Comparison of ENCODE assay signal across 18 mouse cellular contexts in genomic region chr15:81154846-81155624, GRCm38 (mm10). TPM values are rescaled to one million over a fixed set of nuclear protein-coding genes. Genes with fewer than 3 reads are reported as not detected.
DNase-seq lines count a peak whose midpoint lies in the region; ATAC-seq and TF ChIP-seq lines count a peak whose summit lies in the region.
"Had no signal": no experiment of that assay in that cellular context is flagged by ENCODE, and none has a peak within 500 bp of the region (broad histone marks: within the 10 kb centered on the region; RNA-seq: fewer than 3 reads in every experiment).

No protein-coding gene starts in this region.

- no peak for TF ChIP-seq CTCF in kidney, adult 2 months (conservative IDR thresholded peaks at IDR 0.05; ENCODE audit: insufficient read depth, insufficient read length, low read depth, low read length)

- H3K4me3 ChIP-seq in kidney, adult 2 months (ENCODE audit: insufficient read depth, low read depth, low read length) = no peak overlapping the region
- peak overlapping the region; percentile 14 for H3K4me3 ChIP-seq in megakaryocyte, embryonic 14.5 days (replicated peaks)
- H3K4me3 ChIP-seq in intestine, embryonic 15.5 days (replicated peaks) = no peak overlapping the region
- no peak overlapping the region for H3K4me3 ChIP-seq in stomach, embryonic 16.5 days (replicated peaks; ENCODE audit: low read length)
- H3K4me3 ChIP-seq: heart, embryonic 15.5 days; hindbrain, embryonic 13.5 days; neural tube, embryonic 15.5 days had no signal

- ATAC-seq in megakaryocyte, adult 5-6 weeks (ENCODE audit: poor library complexity, severe bottlenecking) = no peak
- ATAC-seq in intestine, embryonic 15.5 days = peak; percentile 49; the same call in 1 of the 2 replicates
- no peak for ATAC-seq in stomach, embryonic 16.5 days (ENCODE audit: insufficient read depth, low FRiP score)
- ATAC-seq: forebrain, postnatal 0 days; midbrain, embryonic 16.5 days; Patski had no signal

- no peak overlapping the region for H3K9ac ChIP-seq in intestine, embryonic 15.5 days
- H3K9ac ChIP-seq in stomach, embryonic 16.5 days (ENCODE audit: low read length) = no peak overlapping the region
- H3K9ac ChIP-seq: forebrain, postnatal 0 days; heart, embryonic 15.5 days; hindbrain, embryonic 13.5 days; neural tube, embryonic 15.5 days had no signal

- no peaks in the 10 kb centered on the region for H3K36me3 ChIP-seq in kidney, adult 2 months (ENCODE audit: control insufficient read depth, insufficient read depth, low read length)
- H3K36me3 ChIP-seq in megakaryocyte, embryonic 14.5 days (replicated peaks; ENCODE audit: low read length) = peaks cover 4% of the 10 kb centered on the region
- H3K36me3 ChIP-seq in intestine, embryonic 15.5 days = no peaks in the 10 kb centered on the region
- no peaks in the 10 kb centered on the region for H3K36me3 ChIP-seq in stomach, embryonic 16.5 days (ENCODE audit: control insufficient read depth, insufficient read depth, low read length)
- H3K36me3 ChIP-seq: heart, embryonic 15.5 days; hindbrain, embryonic 13.5 days; neural tube, embryonic 15.5 days had no signal

- peaks cover 20% of the 10 kb centered on the region; the same call in 1 of the 2 replicates for H3K4me1 ChIP-seq in kidney, adult 2 months (ENCODE audit: control insufficient read depth, insufficient read depth, low read length)
- H3K4me1 ChIP-seq in megakaryocyte, embryonic 14.5 days = peaks cover 22% of the 10 kb centered on the region
- H3K4me1 ChIP-seq in intestine, embryonic 15.5 days (replicated peaks) = peaks cover 8% of the 10 kb centered on the region; the same call in 1 of the 2 replicates
- H3K4me1 ChIP-seq in stomach, embryonic 16.5 days (ENCODE audit: control insufficient read depth, insufficient read depth, low read length) = peaks cover 19% of the 10 kb centered on the region

- no peaks in the 10 kb centered on the region for H3K27me3 ChIP-seq in kidney, adult 2 months (replicated peaks; ENCODE audit: control insufficient read depth, insufficient read depth, low read length)
- H3K27me3 ChIP-seq in megakaryocyte, embryonic 14.5 days (replicated peaks) = no peaks in the 10 kb centered on the region
- no peaks in the 10 kb centered on the region for H3K27me3 ChIP-seq in intestine, embryonic 15.5 days (replicated peaks)
- no peaks in the 10 kb centered on the region for H3K27me3 ChIP-seq in stomach, embryonic 16.5 days (ENCODE audit: control insufficient read depth, insufficient read depth, low read length)
- H3K27me3 ChIP-seq: heart, embryonic 15.5 days; hindbrain, embryonic 13.5 days; neural tube, embryonic 15.5 days; Patski had no signal

- peak overlapping the region; percentile 66; the same call in 1 of the 2 replicates for H3K27ac ChIP-seq in kidney, adult 2 months (ENCODE audit: insufficient read depth, low read depth, low read length)
- 0 out of 2 replicates have a peak overlapping the region, but pooled peaks have one; percentile 5 for H3K27ac ChIP-seq in intestine, embryonic 15.5 days
- H3K27ac ChIP-seq in stomach, embryonic 16.5 days (ENCODE audit: low read length) = peak overlapping the region; percentile 31
- H3K27ac ChIP-seq: heart, embryonic 15.5 days; hindbrain, embryonic 13.5 days; neural tube, embryonic 15.5 days had no signal

- no peaks in the 10 kb centered on the region for H3K9me3 ChIP-seq in megakaryocyte, embryonic 14.5 days
- H3K9me3 ChIP-seq in intestine, embryonic 15.5 days = no peaks in the 10 kb centered on the region
- H3K9me3 ChIP-seq in stomach, embryonic 16.5 days (replicated peaks; ENCODE audit: control insufficient read depth, low read length) = no peaks in the 10 kb centered on the region
- H3K9me3 ChIP-seq: heart, embryonic 15.5 days; hindbrain, embryonic 13.5 days; neural tube, embryonic 15.5 days had no signal

- no peak overlapping the region for H3K4me2 ChIP-seq in intestine, embryonic 15.5 days (replicated peaks)
- no peak overlapping the region for H3K4me2 ChIP-seq in stomach, embryonic 16.5 days (ENCODE audit: low read depth, low read length)
- H3K4me2 ChIP-seq: heart, embryonic 15.5 days; hindbrain, embryonic 13.5 days; neural tube, embryonic 15.5 days had no signal

- 23% methylated on average over 2 of the region's 2 CpGs for WGBS in kidney, adult 2 months
- 54% methylated on average over 2 of the region's 2 CpGs for WGBS in intestine, embryonic 15.5 days
- WGBS in stomach, embryonic 16.5 days = 54% methylated on average over 2 of the region's 2 CpGs

- DNase-seq in kidney, adult 2 months = peak; percentile 46
- DNase-seq in kidney, postnatal 14 days = no peak
- no peak for DNase-seq in right cerebral cortex, adult 2 months (ENCODE audit: low spot score in 2 of 2)
- no peak for DNase-seq in lung, postnatal 25 days (ENCODE audit: low spot score)
- DNase-seq: adrenal gland, adult 8-10 months; forebrain, postnatal 0 days; gastrocnemius, postnatal 36 days; lung, postnatal 14 days; thymus, postnatal 36 days had no signal

- TF ChIP-seq POLR2A in kidney, adult 2 months (IDR thresholded peaks at IDR 0.05; ENCODE audit: low read depth, low read length) = no peak

RNA-seq across cellular contexts. Expression of gene Mrtfa, which starts 35.5 kb away (rescaled TPM):
- polyA plus RNA-seq in kidney, adult 2 months (2012; rRNA removed) = 15.1 and 16.0 TPM in 2 replicates
- 138 and 254 TPM in 2 replicates for polyA plus RNA-seq in megakaryocyte, embryonic 14.5 days (2012; ENCODE audit: insufficient read depth, low replicate concordance)
- total RNA-seq in megakaryocyte, adult 5-6 weeks (2015) = 76.4 and 81.3 TPM in 2 replicates
- total RNA-seq in megakaryocyte, adult 5-6 weeks (2017) = 39.4 and 46.2 TPM in 2 replicates
- polyA plus RNA-seq in intestine, embryonic 15.5 days (2015; fragmentation: Nextera tagmentation; extraction: Ambion mirVana) = 16.0 and 18.0 TPM in 2 replicates
- 25.4 and 26.2 TPM in 2 replicates for polyA plus RNA-seq in stomach, embryonic 16.5 days (2015; fragmentation: Nextera tagmentation; extraction: Ambion mirVana)

Comparison
In these comparisons a context has a peak if more than half of its experiments do, and no peak if none do; other contexts are left out.
1. H3K27ac ChIP-seq: peak in every context shown above with its lines; median percentile 66 in kidney, adult 2 months; 31 in stomach, embryonic 16.5 days; 5 in intestine, embryonic 15.5 days.